Mouse (Mus musculus) retina, embryonic 14.5 days (tissue): ENCODE data around the gene Hist1h2bg.

Experiments used
- DNase-seq: peaks from one replicate; pipeline ENCODE4 v3.0.0-alpha.2; 2015; ENCODE audit warnings: low spot score

The Hist1h2bg gene

DNA sequence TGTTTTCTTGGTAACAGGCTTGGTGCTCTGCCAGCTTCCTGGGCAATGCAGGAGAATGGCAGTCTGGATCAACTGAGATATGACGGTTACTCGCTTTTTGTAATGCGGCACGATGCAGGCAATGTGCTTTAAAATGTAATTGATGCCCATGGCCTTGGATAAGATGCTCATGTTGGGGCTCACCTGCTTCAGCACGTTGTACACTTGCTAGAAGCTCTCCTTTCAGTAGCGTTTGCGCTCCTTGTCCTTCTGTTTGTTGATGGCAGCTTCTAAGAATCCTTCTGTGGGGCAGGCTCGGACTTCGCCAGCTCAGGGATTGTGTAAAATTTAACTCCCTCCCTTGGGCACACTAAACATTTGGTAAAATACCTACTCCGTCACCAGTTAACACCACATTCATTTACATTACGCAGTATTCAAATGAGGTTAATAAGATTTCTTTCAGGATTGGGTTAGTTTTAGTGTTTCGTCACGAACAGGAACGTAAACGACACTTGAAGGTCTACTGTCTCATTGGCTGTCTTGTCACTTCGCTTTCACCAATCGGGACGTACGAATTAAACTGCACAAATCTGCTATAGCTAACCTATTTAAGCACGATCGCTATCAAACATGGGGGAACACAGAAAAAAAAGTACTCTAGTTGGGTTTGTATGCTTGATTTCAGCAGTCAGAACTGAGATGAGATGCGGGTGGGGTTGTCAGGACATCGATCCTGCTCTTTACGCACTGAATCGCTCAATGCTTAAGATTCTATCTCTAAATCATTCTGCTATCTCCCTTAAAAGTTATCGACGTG is 49.7 kb downstream of the Hist1h2bg start, which contains the start of gene Hist1h2be:
Hist1h2be (minus strand) TSS at position 392 of the 799 bp plus-strand sequence.
- peak; percentile 84 for DNase-seq
